Mouse (Mus musculus): ENCODE measurements at regions not wholly inside any gene's neighbourhood (a gene's known extent, or its start where the extent isn't known, plus 50 kb on each side); places are given as distances from the start of the nearest gene placed in this dataset.

DNA sequence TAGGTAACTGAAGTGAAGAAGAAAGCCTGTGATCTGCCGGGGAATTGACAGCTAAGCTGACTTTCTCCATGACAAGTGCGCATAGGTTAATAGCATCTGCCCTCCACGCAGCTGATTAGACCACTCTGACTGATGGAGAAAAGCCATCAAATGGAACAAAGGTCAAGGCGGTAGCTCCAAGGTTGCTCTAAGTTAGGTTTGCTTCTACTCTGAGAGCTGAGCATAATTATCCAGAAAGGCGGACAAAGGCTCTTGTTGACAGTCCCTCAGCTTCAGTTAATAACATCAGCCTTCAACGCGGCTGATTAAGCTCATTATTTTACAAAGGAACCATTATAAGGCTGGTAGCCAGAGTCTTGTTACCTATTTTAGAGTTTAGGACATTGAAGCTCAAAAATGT is 54.0 kb upstream of the Enpep start:
- no peak for DNase-seq (ENCODE audit: low spot score in 2 of 2)

DNA sequence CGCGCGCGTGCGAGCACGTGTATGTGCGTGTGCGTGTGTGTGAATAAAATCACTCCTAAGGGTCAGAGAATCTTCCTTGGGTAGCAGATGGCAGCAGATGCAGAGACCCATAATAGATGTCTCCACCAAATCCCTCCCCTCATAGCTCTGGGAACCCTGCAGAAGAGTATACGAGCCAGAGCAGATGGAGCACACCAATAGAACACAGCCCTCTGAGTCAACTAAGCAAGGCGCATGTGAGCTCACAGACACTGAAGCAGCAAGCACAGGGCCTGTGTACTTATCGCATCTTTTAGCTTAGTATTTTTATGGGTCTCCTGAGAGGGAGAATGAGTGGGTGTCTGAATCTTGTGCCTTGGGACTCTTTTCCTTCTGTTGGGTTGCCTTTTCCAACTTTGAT is 58.0 kb upstream of the Enpep start:
- DNase-seq (ENCODE audit: low spot score in 2 of 2) = no peak

DNA sequence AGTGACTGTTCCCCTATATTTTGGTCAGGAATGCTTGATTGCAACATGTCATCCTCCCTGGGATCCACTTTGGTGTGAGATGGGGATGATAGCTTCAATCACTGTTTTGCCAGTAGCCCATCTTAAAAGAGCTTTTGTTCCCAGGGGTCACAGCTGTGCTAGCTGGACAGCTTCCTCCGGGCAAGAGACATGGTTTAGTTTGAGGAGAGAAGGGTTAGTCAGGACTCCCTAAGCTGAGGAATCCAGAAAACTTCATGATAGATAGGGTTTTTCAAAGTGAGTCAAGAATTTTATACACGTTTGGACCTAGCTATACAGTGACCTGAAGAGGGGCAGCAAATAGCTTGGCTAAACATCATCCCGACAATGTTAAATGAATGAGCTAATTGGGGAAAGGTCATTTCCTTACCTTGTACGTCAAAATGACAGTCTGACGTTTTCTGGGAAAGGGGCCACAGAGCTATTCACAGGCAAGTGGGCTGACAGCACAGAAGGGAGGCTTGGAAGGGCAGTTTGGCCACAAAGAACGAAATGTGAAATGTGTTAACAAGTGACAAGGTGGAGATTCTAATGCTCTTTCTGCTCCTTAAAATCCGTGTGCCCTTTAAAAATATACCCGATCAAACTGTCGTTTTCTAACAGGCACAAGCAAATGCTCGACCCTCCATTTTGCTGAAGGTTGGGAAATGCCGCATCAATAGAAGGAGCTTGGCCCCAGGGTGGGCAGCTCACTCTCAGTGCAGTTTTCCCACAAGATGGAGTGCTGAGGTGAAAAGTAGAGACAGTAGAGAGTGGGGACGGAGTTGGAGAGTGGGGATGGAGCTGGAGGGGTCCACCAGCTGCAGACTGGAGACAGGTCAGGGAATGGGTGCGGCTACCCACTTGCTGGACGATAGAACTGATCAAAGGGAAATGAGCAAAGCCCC is 59.6 kb upstream of the Enpep start:
- DNase-seq (ENCODE audit: low spot score in 2 of 2) = no peak

DNA sequence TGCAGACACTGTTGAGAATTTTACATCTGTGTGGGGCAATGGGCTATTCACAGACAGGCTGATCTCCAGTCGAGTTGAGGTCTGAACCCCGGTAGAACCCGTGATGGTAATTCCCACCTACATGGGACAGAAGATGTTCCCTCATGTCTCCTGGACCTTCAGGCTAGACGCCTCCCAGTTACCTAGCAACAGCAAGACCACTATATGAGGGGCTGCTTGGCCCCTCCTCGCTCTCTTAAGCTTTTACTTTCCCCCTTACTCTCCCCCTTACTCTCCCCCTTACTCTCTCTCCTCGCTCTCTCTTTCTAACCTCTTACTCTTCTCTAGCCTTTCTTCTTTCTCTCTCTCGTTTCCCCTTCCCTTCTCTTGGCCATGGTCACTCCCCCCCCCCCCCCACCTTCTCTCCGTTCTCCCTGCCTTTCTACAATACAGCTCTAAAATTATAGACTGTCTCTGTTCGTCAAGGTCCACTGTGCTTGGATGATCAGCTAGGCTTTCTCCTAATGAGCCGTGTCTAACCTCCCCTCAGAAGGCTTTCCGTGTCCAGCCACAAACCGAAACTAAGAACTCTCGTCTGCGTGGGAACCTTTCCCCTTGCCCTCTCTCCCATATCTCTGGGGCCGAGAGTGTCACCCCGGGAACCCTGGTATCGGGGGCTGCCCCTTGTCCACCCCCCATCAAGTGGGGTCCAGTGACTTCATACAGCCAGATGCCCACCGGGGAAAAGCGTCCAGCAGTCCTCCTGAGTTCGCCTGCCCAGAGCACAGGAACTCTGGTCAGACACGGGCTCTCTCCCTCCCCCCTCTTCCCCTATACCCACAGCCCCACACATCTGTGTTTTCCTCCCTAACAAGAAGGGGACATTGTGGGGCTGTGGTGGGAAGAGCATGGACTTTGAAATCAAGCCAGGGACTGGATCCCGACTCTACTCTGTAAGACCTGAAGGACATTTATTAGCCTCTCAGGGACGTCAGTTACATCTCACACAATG is 60.6 kb upstream of the Enpep start:
- DNase-seq (ENCODE audit: low spot score in 2 of 2) = no peak

DNA sequence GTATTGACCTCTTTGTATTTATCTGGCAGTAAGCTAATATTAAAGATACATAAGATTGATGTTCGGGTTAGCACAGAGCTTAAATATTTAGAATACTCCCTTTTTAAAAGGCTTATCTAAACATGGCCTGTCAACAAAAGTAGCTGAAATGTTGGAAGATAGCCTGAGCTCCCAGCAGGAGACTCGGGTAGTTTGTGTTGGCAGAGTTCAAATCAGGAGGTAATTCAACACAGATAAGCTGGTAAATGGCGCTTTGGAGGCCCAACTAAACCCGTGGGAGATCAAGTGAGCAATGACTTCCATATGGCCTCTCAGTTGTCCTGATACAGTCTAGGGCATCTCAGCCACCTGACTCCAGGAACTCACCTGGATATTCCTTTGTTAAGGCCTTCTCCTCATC is 65.0 kb upstream of the Enpep start:
- DNase-seq (ENCODE audit: low spot score in 2 of 2) = no peak

DNA sequence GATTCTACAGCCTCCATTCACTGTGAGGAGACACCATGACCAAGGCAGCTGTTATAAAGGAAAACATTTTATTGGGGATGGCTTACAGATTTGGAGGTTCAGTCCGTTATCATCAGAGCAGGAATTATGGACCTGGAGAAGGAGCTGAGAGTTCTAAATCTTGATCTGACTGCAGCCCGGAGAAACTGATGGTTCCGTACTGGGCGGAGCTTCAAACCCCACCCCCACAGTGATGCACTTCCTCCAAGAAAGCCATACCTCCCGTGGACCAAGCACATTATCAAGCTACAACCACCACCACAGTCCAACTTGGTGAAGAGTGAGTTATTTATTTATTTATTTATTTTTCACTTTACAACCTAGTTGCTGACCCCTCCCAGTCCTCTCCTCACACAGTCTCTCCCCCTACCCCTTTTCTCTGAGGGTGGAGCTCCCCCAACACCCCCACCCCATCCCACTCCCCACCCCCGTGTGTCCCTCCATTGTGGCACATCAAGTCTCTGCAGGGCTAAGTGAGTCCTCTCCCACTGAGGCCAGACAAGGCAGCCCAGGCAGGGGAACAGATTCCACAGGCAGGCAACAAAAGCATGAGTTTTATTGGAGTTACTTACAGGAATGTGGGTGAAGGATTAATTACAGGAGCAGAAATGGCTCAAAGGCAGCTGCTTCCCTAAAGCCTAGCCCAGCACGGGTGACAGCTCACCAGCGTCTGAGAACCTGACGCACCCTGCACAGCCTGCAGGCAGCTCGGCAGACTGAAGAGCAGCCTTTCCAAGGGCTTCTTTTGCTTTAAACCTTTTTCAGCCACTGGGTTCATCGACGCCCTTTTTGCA is 67.8 kb upstream of the Enpep start:
- DNase-seq (ENCODE audit: low spot score in 2 of 2) = no peak

DNA sequence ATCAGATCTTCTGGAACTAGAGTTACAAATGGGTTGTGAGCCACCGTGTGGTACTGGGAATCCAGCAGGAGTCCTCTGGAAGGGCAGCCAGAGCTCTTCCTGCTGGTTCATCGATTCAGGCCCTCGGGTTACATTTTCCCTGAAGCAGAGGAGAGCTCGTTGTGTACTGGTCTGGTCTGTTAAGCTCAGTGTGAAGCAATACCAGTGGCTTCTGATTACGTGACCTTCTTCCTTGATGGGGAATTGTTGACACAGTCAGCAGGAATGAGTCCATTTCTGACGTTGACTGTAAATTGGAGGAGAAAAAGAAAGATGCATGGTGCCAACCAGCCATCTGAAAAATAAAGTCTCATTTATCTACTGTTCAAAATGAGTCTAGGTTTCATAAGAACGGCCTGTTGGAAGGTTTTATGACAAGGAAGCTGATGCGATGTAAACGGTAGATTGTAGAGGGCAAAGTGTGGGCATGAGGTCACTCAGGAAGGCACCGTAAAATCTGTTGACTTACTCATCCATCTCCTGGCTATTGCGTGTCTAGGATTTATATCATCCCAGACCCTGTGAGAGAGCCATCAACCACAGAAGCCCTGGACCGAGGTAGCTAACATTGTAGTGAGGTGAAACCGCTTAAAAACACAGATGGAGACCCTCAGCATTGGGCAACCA is 79.0 kb upstream of the Enpep start:
- DNase-seq (ENCODE audit: low spot score in 2 of 2) = no peak

DNA sequence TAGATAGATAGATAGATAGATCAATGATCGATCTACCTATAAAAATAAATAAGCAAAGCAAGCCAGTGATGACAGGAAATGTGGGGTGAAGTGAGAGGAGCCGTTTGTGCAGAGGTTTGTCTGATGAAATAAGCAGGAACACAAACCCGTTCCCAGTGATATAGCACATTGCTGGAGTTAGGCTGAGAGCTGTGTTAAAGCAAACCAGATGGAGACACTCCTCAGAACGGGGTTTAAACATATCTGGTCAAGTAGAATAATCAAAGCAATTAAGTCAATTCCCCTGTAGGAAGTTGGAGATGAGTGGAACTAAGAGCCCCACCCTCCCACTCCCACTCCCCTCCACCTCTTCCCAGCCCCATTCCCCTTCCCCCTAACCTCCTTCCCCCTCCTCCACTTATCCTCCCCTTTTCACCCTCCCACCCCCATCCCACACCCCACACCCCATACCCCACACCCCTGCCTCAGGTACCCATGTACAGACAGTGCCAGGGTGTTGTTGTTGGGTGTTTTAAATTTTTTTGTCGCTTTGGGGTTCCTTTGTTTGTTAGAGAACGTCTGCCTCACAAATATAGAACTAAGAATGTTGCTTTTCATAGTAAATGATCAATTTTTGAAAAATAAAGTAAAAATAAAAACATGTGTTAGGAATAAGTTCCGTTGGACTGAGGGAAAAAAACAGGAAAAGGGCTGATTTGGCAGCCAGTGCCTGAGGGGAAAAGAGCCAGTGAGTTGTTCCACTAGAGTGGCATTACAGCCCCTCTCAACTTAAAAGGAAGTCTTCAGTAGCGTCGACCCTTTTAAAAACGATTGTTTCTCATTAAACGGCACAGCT is 79.8 kb upstream of the Enpep start:
- DNase-seq (ENCODE audit: low spot score in 2 of 2) = no peak

DNA sequence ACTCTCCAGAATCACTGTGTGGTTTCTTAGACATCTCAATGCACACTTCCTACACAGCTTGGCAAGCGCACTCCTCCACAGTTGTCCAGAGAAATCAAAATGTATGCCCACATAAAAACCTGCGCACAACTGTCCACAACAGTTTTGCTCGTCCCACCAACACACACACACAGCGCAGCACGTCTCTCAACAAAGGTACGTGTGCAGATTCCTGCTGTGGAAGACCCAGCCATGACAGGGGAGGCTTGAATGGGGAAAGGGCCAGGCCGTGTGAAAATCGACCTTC is 80.4 kb upstream of the Enpep start:
- DNase-seq (ENCODE audit: low spot score in 2 of 2) = peak; percentile 3 to 23

DNA sequence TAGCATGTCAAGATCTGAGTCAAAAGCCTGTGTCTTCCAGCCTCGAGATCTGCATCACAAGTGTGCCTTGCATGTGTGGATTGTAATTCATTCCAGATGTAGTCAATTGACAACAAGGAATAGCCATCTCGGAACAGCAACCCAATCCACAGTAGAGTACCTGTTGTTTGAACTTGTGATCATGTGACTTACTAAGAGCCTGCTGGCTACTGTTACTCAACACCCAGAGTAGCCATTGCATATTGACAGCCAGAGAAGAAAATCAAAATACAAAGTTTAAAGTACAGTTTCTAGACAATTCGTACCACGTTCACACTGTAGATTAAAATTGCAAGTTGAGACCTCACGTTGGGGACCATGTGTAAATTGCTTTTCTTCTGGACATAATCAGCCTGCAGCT is 83.1 kb upstream of the Enpep start:
- DNase-seq (ENCODE audit: low spot score in 2 of 2) = no peak

DNA sequence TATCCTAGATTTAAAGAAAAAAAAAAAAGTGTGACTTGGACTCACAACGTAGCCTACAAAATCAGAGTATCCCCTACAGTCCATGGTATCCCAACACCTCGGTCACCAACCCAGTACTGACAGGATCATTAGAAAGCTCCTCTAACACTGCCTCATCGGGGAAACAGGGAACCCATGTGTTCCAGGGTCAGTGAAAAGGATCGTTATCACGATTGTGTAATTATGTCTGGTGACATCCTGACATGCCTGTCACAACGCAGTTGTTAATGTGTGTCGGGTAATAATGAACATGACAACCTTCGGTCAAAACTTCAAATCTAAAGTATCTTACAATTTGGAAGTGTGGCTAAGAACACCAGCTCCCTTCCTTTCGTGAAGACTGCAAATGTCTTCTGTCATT is 83.8 kb upstream of the Enpep start:
- DNase-seq (ENCODE audit: low spot score in 2 of 2) = no peak

DNA sequence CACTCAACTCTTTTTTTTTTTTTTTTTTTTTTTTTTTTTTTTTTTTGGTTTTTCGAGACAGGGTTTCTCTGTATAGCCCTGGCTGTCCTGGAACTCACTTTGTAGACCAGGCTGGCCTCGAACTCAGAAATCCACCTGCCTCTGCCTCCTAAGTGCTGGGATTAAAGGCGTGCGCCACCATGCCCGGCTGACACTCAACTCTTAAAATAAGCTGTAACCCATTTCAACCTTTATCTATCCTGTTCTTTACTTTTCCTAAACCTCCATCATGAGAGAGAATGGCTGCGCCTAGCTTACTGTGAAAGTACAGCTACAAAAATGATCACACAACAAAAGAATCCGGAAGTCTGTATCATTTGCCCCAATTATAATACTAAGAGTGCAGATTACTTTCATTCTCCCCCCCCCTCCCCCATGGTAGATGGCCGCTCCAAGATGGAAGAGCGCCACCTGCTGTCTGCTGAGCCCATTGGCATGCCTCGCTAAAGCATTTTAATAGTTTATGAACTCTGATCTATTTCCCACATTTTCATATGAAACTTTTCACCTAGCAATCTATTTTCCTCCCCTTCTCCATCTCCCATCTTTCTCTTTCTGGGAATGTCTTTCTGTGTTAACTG is 89.2 kb upstream of the Enpep start:
- peak; percentile 11 to 27 for DNase-seq (ENCODE audit: low spot score in 2 of 2)

DNA sequence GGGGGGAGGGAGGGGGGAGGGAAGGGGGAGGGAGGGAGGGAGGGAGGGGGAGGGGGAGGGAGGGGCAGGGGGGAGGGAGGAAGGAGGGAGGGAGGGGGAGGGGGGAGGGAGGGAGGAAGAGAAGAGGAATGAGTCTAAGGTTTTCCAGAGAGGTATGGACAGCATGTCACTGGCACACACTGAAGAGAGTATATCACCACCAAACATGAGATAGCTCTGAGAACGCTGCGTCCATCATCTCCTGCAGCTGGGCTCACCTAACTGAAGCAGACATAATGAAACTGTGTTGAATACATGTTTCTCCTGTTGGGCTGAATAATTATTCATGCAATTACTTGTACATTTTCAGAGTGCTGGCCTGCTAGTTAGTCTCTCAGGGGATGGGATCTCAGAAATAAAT is 96.2 kb upstream of the Enpep start:
- DNase-seq (ENCODE audit: low spot score in 2 of 2) = no peak

DNA sequence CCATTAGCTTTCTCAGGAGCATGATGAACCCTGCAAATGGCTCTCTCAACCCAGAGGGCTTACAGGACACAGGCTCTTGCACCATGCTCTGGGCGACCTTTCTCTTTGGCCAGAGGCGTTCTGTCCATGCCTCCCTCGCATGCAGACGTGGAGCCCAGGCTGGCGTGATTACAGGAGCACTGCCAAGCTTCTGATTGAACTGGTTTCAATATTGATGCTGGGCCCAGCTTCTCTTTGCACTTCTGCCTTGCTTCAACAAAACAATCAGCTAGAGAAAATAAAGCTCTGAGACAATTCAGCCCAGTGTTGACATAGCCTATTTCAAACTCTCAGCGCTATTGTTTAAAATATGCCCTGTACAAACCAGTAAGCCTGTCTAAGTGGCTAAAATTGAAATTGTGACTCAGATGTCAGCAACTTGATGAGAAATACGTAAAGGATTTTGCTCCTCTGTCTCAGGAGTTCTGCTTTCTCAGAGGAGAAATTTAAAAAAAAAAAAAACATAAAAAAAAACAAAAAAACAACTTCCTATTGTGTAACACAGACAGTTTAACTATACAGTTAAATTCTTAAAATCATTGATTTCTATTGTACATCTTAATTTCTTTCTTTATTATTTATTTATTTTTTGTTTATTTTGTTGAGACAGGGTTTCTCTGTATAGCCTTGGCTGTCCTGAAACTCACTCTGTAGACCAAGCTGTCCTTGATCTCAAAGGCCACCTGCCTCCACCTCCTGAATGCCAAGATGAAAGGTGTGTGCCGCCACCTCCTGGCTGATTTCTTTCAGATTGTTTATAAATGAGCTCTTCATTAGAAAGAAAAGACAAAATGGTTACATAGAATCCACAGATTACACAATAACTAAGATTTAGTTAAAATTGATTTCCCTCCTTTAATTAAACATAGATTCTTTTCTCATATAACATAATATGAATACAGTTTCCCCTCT is 96.9 kb upstream of the Enpep start:
- no peak for DNase-seq (ENCODE audit: low spot score in 2 of 2)

DNA sequence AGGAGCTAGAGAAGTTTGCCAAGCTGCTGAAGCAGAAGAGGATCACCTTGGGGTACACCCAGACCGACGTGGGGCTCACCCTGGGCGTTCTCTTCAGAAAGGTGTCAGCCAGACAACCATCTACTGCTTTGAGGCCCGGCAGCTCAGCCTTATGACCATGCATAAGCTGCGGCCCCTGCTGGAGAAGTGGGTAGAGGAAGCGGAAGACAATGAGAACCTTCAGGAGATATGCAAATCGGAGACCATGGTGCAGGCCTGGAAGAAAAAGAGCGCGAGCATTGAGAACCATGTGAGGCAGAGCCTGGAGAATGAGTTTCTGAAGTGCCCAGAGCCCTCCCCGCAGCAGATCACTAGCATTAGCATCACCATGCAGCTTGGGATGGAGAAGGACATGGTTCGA is 98.1 kb upstream of the Elovl6 start:
- DNase-seq (ENCODE audit: low spot score in 2 of 2) = no peak

DNA sequence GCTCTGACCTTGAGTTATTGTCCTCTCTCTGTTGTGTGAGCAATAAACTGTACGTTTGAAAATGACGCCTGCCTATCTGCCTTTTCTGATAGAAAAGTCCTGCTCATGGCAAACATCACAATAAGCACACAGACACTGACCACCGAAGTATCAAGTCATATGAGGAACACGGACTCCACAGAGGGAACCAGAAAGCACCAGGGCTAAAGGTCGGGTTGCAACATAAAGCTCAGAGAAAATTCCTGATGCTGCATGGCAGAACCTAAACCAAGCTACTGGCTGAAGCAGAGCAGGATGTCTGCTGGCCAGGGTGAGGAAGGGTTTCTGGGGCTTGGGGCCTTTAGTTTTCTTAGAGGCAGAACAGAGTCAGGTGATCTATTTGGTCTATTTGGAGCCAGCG is 94.5 kb upstream of the Elovl6 start:
- no peak for DNase-seq (ENCODE audit: low spot score in 2 of 2)

DNA sequence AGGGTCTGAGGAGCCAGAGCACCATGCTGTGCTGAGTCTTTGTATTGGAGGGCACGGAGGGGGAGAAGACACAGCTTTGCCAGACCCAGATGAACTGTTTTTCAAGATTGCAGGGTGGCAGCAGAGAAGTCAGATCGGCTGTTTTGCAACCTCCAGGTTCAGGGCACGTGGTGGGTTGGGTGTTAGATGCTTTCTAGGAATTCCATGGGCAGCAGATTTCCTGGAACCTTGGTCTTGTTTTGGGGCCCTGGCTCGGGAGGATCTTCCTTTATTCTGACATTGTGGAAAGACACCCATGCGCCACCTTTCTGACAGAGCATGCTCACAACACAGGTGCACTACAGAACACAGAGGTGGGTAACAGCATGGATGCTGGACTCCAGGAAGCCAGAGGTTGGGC is 89.4 kb upstream of the Elovl6 start:
- no peak for DNase-seq (ENCODE audit: low spot score in 2 of 2)

DNA sequence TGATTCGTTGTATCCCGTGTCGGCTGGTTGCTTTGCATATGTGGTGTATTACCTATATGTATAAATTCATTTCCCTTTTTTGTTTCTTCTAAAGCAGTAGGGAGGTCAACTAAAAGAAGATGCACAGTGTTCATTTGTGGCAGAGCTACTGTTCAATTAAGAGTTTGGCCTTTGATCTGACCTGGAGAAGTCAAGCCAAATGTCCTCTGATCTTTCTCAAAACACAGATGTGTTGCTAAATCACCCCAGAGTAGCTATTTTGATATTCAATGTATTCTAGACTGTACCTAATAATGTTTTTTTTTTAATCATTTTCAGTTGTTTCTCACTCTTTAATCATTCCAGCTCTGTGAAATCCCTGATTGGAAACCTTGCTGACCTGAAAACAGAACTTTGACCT is 87.9 kb upstream of the Elovl6 start:
- DNase-seq (ENCODE audit: low spot score in 2 of 2) = no peak

All from left cerebral cortex, adult 18-20 months (tissue).